Mouse (Mus musculus): ENCODE data around the gene Rpa1. TPM values are rescaled to one million over a fixed set of nuclear protein-coding genes. Genes with fewer than 3 reads are reported as not detected.

The Rpa1 gene
- 106 to 117 TPM (median 108 TPM) in 4 replicates for total RNA-seq (2023)

GRCm38 (mm10) chr11:75348199-75348889 is at the start of gene Rpa1, which contains the start of gene Smyd4:
TSS of gene Rpa1 (minus strand) at chr11:75348324.
TSS of gene Smyd4 (plus strand) at chr11:75348433.

Other genes with a start within 250 kb of the Rpa1 start
- 5.6 to 7.5 TPM (median 6.5 TPM) in 4 replicates for gene Hic1, start 178.8 kb downstream of the Rpa1 start, total RNA-seq (2023)
- gene Ovca2, start 169.5 kb downstream of the Rpa1 start, total RNA-seq (2023) = 15.3 to 17.2 TPM (median 16.2 TPM) in 4 replicates
- 24.1 to 32.5 TPM (median 28.3 TPM) in 4 replicates for gene Dph1, start 157.1 kb downstream of the Rpa1 start, total RNA-seq (2023)
- gene Rtn4rl1, start 154.5 kb downstream of the Rpa1 start, total RNA-seq (2023) = 1.1 to 1.8 TPM (median 1.4 TPM) in 4 replicates
- 13.1 to 17.1 TPM (median 13.8 TPM) in 4 replicates for gene Smyd4, start 109 bp upstream of the Rpa1 start, total RNA-seq (2023)
- gene Serpinf1, start 74.4 kb upstream of the Rpa1 start, total RNA-seq (2023) = 0.66 to 1.2 TPM in 2 of 4 replicates, not detected in the others
- gene Serpinf2, start 91.3 kb upstream of the Rpa1 start, total RNA-seq (2023) = 0.52 to 0.94 TPM (median 0.61 TPM) in 3 of 4 replicates, not detected in the other
- gene Wdr81, start 106.4 kb upstream of the Rpa1 start, total RNA-seq (2023) = 46.7 to 50.6 TPM (median 47.5 TPM) in 4 replicates
- gene Tlcd2, start 113.4 kb upstream of the Rpa1 start, total RNA-seq (2023) = 2.5 to 5.0 TPM (median 4.0 TPM) in 4 replicates
- 222 to 240 TPM (median 237 TPM) in 4 replicates for gene Prpf8, start 138.5 kb upstream of the Rpa1 start, total RNA-seq (2023)
- gene Rilp, start 161.8 kb upstream of the Rpa1 start, total RNA-seq (2023) = 0.44 to 0.94 TPM (median 0.85 TPM) in 4 replicates
- 0.21 to 0.23 TPM (median 0.22 TPM) in 3 of 4 replicates, not detected in the other for gene Scarf1, start 165.2 kb upstream of the Rpa1 start, total RNA-seq (2023)
- 44.9 to 66.8 TPM (median 46.5 TPM) in 4 replicates for gene Slc43a2, start 183.4 kb upstream of the Rpa1 start, total RNA-seq (2023)
- 218 to 240 TPM (median 227 TPM) in 4 replicates for gene Pitpna, start 239.8 kb upstream of the Rpa1 start, total RNA-seq (2023)